In the genomic region with DNA sequence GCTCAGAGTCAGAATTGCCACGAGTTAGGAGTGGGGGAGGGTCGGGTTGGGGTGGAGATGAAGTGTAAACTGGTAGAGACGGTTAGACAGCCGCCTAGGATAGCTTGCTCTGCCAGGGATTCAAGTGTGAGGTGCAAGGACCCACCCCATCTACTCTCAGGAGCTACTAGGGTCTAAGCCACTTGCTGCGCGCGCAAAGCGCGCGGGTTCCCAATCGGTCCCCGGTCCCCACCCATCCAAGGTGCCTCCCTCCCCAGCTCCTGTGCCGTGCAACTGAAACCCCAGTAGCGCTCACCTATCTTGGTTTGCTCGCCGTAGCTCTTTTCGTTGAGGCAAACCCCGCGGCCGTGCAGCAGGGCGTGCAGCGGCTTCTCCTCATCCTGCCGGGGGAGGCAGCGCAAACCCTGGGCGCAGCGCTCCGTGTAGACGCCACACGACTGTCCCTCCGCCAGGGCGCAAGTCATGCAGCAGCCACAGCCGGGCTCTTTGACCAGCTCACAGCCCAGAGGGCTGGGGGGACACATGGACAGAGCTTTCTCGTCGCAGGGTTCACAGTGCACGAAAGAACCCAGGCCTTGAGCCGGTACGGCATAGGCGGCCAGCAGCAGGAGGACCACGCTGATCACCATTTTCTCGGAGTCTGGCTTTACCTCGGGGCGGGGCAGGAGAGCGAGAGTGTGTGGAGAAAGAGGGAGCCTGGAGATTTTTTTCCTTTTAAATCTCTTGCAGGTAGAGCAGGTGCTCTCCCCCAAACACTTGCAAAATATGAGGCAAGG, we compare ENCODE assay signal across 8 mouse cellular contexts. TPM values are rescaled to one million over a fixed set of nuclear protein-coding genes. Genes with fewer than 3 reads are reported as not detected.
DNase-seq lines count a peak whose midpoint lies in the region; ATAC-seq and TF ChIP-seq lines count a peak whose summit lies in the region.

No protein-coding gene starts in this region.

- TF ChIP-seq POLR2A in heart, adult 2 months (IDR thresholded peaks at IDR 0.05; ENCODE audit: insufficient read depth, low read depth, low read length): no peak
- peak; percentile 7 for TF ChIP-seq POLR2A in kidney, adult 2 months (IDR thresholded peaks at IDR 0.05; ENCODE audit: low read depth, low read length)

- H3K4me3 ChIP-seq in heart, adult 2 months: peak overlapping the region; percentile 58
- H3K4me3 ChIP-seq in kidney, adult 2 months (ENCODE audit: insufficient read depth, low read depth, low read length): peak overlapping the region; percentile 65
- peak overlapping the region; percentile 50 for H3K4me3 ChIP-seq in liver, embryonic 11.5 days (ENCODE audit: low read depth, low read length)

- TF ChIP-seq CTCF in heart, adult 2 months (IDR thresholded peaks at IDR 0.05): peak; percentile 29; the same call in 1 of the 2 replicates
- no peak for TF ChIP-seq CTCF in kidney, adult 2 months (conservative IDR thresholded peaks at IDR 0.05; ENCODE audit: insufficient read depth, insufficient read length, low read depth, low read length)

- H3K4me1 ChIP-seq in heart, adult 2 months (ENCODE audit: control insufficient read depth, insufficient read depth, low read length): peaks cover 2% of the 10 kb centered on the region
- H3K4me1 ChIP-seq in kidney, adult 2 months (ENCODE audit: control insufficient read depth, insufficient read depth, low read length): peaks cover 8% of the 10 kb centered on the region; the same call in 1 of the 2 replicates
- peaks cover 8% of the 10 kb centered on the region for H3K4me1 ChIP-seq in liver, embryonic 11.5 days (replicated peaks; ENCODE audit: control insufficient read depth, insufficient read depth, low read length)

- peak overlapping the region; percentile 49 for H3K27ac ChIP-seq in heart, adult 2 months
- H3K27ac ChIP-seq in kidney, adult 2 months (ENCODE audit: insufficient read depth, low read depth, low read length): peak overlapping the region; percentile 84
- peak overlapping the region; percentile 33; the same call in 1 of the 2 replicates for H3K27ac ChIP-seq in liver, embryonic 11.5 days (ENCODE audit: low read depth, low read length)

- peak overlapping the region; percentile 78 for H3K4me2 ChIP-seq in liver, embryonic 11.5 days

- H3K79me2 ChIP-seq in heart, adult 2 months (replicated peaks; ENCODE audit: control insufficient read depth, insufficient read depth, low read length): no peaks in the 10 kb centered on the region

- no peaks in the 10 kb centered on the region for H3K9me3 ChIP-seq in liver, embryonic 11.5 days (ENCODE audit: control insufficient read depth, low read length)

- WGBS in heart, adult 2 months: 1% methylated on average over 43 of the region's 43 CpGs
- WGBS in kidney, adult 2 months: under 1% methylated on average over 43 of the region's 43 CpGs
- WGBS in liver, embryonic 11.5 days: 1% methylated on average over 43 of the region's 43 CpGs

- no peak for ATAC-seq in liver, embryonic 11.5 days (replicated peaks; ENCODE audit: low FRiP score)

- no peaks in the 10 kb centered on the region for H3K36me3 ChIP-seq in heart, adult 2 months (ENCODE audit: control insufficient read depth, insufficient read depth, low read length)
- H3K36me3 ChIP-seq in kidney, adult 2 months (ENCODE audit: control insufficient read depth, insufficient read depth, low read length): no peaks in the 10 kb centered on the region
- H3K36me3 ChIP-seq in liver, embryonic 11.5 days (ENCODE audit: control insufficient read depth, insufficient read depth, low read length): no peaks in the 10 kb centered on the region

- peak; percentile 57 for DNase-seq in ovary, postnatal 36 days (ENCODE audit: low spot score)
- no peak for DNase-seq in ovary, postnatal 14 days (ENCODE audit: low spot score)
- peak; percentile 75 for DNase-seq in embryo, embryonic 10.5 days (ENCODE audit: low spot score)
- peak; percentile 70 to 74 for DNase-seq in heart, adult 2 months
- DNase-seq in kidney, adult 2 months: peak; percentile 83
- DNase-seq in liver, embryonic 11.5 days (ENCODE audit: low spot score): no peak
- peak; percentile 66 for DNase-seq in retina, embryonic 14.5 days (ENCODE audit: low spot score)
- no peak for DNase-seq in thymus, adult 18-20 months

- intact Hi-C loops in heart, adult 2 months (cut with DNase I): loop anchor here (5.0 kb wide), 1 partner anchor 489 kb away; no protein-coding TSS in a partner anchor

- peak overlapping the region; percentile 69 for H3K9ac ChIP-seq in heart, adult 2 months (ENCODE audit: low read depth, low read length)
- H3K9ac ChIP-seq in liver, embryonic 11.5 days (ENCODE audit: low read depth, low read length): peak overlapping the region; percentile 47; the same call in 1 of the 2 replicates

- no peak for TF ChIP-seq EP300 in heart, adult 2 months (IDR thresholded peaks at IDR 0.05; ENCODE audit: insufficient read depth, low read depth, low read length)

- H3K27me3 ChIP-seq in heart, adult 2 months (ENCODE audit: control insufficient read depth, insufficient read depth, low read length): 0 out of 2 replicates have a peak, but pooled peaks cover 2% of the 10 kb centered on the region
- H3K27me3 ChIP-seq in kidney, adult 2 months (replicated peaks; ENCODE audit: control insufficient read depth, insufficient read depth, low read length): no peaks in the 10 kb centered on the region
- H3K27me3 ChIP-seq in liver, embryonic 11.5 days (replicated peaks; ENCODE audit: control insufficient read depth, insufficient read depth, low read length): peaks cover 66% of the 10 kb centered on the region

RNA-seq across cellular contexts. Expression of a gene that starts 1.0 kb away (rescaled TPM):
- 10 to 100 TPM; 94.0 to 94.7 TPM for total RNA-seq in heart, adult 2 months (2021)
- 77.8 and 91.0 TPM in 2 replicates for polyA plus RNA-seq in heart, adult 2 months (2012; rRNA removed)
- polyA plus RNA-seq in kidney, adult 2 months (2012; rRNA removed): 229 and 273 TPM in 2 replicates
- 29.3 and 33.8 TPM in 2 replicates for polyA plus RNA-seq in liver, embryonic 11.5 days (2014; fragmentation: Nextera tagmentation; extraction: Ambion mirVana)

RNA-seq across cellular contexts. Expression of a gene that starts 49.4 kb away (rescaled TPM):
- under 1 TPM in 1 of 2 experiments, not detected in 1; 0.30 TPM for total RNA-seq in heart, adult 2 months (2021)
- 0.41 and 2.6 TPM in 2 replicates for polyA plus RNA-seq in heart, adult 2 months (2012; rRNA removed)
- polyA plus RNA-seq in kidney, adult 2 months (2012; rRNA removed): 12.6 and 13.5 TPM in 2 replicates
- polyA plus RNA-seq in liver, embryonic 11.5 days (2014; fragmentation: Nextera tagmentation; extraction: Ambion mirVana): 44.0 and 50.5 TPM in 2 replicates

Comparison
In these comparisons a context has a peak if more than half of its experiments do, and no peak if none do; other contexts are left out.
1. DNase-seq: peak in ovary, postnatal 36 days (single experiment), embryo, embryonic 10.5 days (single experiment), heart, adult 2 months (2 of 2), kidney, adult 2 months (single experiment) and retina, embryonic 14.5 days (single experiment); none in ovary, postnatal 14 days (single experiment), liver, embryonic 11.5 days (single experiment) and thymus, adult 18-20 months (0 of 2).
2. H3K27ac ChIP-seq: peak in every context shown above with its lines; median percentile 84 in kidney, adult 2 months; 49 in heart, adult 2 months; 33 in liver, embryonic 11.5 days.
3. Peak in every context shown above with its lines, with median percentiles within 50 percentile points of each other: H3K4me3 ChIP-seq.